Mouse (Mus musculus) kidney, postnatal 10 days (tissue): ENCODE data around the gene Fam3c.
A peak's percentile ranks its signal among the peaks of the same experiment; 100 is the strongest.

Experiments used
- DNase-seq: peaks from one replicate; pipeline ENCODE4 v3.0.0; 2021; ENCODE audit warnings: mixed read lengths

The Fam3c gene

DNA sequence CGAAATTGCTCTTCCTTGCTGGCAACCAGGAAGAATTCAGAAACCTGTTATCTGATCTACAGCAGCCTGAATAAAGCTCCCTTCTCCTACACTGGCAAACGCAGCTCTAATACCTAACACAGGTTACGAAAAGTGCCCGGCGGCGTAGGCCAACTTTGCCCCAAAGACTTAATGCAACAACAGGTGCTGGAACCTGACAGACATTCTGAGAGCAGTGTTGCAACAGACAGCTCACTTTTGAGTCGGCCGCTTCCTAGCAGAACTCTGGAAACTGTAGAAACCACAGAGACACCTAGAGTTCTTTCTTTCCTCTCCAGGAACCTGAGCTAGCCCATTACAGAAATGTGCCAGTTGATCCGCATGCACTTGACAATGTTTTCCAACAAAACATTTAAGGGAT is 4.5 kb downstream of the Fam3c start:
- no peak for DNase-seq

DNA sequence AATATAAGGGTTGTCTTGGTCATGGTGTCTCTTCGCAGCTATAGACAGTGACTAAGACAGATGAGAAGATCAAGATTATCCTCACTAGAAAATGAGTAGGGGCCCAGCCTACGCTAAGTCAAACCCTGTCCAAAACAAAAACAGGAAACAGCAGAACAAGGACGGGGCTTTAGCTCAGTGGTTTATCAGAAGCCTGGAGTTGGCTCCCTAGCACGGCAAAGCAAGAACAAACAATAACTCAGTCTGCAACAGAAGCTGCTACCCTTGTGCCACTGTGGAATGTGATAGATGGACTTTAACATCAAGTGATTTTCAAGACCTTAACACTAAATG is 5.8 kb downstream of the Fam3c start:
- no peak for DNase-seq

DNA sequence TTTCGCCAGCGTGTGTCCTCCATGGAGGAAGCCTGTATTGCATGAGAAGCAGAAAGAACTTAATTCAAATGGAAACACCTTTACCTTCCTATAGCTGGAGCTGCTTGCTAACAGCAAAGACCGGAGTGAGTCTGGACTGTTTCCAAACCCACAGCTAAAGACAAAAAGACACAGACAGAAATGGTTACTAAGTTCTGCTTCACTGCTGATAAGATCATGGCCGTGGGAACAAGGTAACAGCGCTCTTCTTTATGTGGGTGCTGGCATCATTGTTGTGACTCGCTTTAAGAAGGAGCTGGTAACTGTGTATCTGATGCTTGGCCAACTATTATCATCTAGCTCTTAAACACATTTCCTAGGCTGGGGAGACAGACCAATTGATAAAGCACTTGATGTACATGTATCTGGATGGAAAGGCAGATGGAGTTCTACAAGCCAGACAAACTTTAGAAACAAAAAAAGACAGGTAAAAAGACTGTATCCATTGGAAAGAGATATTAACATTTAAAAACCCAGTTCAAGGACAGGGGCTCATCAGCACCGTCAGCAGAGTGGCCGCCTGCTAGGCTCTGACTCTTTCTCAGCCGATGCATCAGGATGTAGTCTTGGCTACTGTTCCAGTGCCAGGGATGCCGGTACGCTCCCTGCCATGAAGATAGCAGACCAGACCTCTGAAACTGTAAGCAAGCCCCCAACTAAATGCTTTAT is 6.4 kb downstream of the Fam3c start:
- no peak for DNase-seq

DNA sequence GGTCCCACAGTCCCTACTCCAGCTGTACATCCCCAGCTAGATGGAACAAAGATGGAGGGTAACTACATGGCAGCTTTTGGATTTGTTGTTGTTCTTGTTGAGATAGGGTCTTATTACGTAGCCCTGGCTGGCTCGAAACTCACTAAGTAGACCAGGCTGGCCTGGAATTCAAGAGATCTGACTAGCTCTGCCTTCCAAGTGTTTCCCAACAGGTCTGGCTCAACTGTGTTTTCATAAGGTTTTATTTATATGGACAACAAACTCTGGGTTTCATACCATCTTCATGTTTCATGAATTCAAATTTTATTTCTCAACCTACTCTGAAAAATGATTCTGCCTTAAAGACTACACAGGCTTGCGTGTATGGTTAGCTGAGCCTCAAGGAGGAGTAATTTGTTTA is 7.1 kb downstream of the Fam3c start:
- DNase-seq, result no peak

DNA sequence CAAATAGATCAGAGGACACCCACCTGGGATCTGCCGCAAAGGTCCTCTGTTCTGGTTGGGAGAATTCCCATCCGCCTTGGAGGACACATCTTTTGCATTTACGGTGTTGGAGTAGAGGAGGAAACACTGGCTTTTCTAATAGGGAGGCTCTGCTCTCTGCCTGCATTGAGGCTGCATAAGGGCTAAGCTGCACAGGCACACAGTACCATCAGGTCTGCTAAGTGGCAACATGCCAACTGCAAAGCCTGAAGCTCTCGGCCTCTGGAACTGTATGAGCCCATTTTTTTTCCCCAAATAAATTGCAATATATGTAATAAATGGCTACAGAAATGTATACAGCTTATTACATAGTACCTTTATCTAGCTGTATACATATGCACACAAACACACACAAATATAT is 7.9 kb downstream of the Fam3c start:
- no peak for DNase-seq

DNA sequence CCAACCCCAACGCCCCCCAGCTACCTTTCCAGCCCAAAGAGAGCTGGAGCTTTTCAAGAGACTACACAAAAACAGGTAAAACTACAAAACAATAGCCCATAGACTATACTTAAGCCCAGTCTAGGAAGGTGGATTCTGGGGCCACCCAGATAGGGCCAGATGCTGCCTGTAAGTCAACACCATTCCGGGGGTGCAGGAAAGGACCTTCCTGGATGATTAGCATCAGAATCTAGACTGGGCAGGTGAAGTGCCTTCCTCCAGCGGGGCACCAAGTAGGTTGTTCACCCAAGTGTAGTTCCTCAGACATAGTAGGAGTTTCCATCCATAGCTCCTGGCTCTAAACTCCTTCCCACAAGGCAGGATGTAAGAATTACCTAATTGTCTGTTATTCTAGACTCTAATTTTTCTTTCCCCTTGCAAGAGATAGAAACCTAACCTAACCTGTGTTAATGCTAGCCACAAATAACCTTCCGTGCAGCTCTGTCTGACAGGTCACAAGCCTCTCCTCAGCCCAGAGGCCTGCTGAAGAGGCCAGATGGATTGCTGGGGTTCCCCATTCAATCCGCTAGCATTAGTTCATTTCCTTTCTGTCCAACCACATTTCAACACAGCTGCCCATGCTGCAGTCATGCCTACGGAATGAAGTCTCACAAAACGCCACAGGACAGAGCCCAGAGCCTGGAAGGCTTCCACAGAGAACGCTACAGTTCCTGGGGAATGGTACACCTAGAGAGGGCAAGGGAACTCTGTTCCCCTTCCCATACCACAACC is 8.7 kb downstream of the Fam3c start:
- DNase-seq, result no peak

DNA sequence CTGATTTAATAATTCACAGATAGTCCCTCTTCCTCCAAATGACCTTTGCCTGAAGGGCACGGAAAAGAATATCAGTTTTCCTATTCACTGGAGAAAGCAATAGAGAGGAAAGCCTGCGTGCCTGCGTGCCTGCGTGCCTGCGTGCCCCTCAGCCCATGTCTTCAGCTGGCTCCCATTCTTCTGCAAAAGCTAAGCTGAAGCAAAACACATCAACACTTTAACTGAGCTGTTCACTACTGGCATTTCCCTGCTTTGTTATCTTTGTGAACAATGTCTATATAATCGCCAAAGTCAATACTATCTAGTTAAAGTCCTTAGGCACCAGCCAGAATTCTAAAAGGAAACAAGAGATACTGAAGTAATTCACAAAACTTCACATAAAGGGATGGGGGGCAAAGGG is 11.6 kb downstream of the Fam3c start:
- peak; percentile 28 for DNase-seq

DNA sequence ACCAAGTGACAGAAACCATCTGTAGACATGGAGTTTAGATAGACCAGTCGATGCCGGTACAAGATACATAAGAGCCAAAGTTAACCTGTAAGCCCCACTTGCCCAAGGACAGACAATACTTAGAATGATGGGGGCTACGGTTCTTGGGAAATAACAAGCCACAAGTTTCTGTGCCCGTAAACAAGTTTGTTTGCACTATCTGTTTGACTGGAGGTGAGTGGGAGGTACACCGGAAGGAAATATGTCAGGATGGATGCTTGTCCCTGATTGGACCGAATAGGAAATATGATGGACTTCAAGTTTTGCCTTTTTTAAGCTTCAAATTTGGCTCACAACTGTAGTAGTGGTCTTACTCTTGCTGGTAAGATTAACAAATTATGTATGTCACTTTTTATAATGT is 12.3 kb downstream of the Fam3c start:
- no peak for DNase-seq

DNA sequence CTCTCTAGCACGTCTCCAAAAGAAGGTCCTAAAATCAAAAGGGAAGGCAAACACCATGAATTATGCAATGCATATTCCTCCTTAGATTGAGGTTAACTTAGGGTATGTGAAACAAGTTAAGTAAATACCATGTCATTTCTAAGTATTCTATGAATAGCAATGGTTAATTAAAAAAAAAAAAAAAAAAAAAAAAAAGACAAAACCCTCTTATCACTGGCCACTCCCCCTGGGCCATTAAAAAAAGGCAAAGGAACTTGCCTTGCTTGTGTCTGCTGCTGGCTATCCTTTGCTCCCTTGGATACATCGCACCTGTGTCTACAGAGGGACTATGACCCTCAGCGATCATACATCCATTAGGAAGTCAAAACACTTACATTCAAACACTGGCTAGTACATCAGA is 12.8 kb downstream of the Fam3c start:
- no peak for DNase-seq

DNA sequence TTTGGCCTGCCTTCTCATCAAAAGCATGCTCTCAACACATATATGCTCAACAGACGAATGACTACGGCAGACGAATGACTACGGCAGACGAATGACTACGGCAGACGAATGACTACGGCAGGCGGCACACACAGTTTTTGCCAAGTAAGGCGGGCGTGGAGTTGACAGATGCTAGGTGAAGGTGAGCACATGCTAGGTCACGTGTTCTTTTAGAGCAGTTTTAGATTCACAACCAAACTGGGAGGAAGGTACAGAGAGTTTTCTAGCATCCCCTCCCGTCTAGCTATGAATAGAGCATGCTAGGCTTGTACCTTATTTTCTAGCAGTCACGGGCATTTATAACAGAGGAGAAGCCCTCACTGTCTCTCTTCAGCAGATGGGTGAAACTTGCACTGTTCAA is 15.3 kb downstream of the Fam3c start:
- no peak for DNase-seq

DNA sequence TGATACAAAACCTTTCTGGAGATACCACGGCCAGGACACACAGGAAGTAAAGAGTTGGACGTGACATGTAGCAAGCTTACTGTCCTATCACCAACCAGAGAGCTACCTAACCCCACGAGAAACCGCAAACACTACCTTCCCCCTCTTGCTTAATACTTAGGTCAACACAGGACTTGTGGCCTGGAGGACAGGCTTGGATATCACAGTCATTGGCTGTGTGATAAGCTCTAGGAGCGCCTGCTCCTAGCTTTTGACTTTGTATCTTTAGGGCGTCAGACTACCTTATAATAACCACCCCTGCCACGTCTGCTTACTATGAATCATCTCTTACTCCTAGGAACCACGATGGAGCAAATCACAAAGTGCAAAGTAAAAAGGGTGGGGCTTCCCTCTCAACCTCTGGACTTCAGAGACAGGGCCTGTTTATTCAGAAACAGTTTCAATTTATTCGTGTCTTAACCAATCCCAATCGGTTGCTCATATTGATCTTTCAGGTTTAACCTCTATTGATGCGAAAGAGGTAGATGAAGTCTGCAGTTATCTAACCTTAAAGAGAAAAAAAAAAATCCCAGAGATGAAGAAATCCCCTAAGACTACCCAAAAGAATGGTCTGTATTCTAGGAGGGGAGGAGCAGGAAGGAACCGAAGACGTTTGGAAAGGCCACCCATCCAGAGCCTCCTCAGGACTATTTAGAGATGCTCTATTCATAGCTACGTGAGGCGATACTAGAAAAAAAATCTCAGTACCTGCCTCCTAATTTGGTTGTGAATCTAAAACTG is 16.1 kb downstream of the Fam3c start:
- no peak for DNase-seq

DNA sequence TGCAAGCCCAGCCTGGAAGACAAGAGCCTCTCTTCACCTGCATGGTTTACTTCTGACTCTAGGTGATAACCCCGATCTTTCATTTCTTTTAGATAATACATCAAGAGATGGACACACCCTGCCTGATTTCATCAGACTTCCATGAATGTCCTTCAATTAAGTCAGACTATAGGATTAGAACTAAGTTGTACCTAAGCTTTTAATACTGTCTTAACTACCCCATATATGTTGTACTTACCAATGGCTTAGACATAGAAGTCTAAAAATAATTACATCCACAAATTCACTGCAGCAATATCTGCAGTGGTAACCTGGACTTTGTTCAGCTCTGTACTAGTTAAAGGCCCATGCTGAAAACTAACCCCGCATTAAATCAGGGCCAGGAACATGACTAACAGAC is 23.5 kb downstream of the Fam3c start:
- no peak for DNase-seq

DNA sequence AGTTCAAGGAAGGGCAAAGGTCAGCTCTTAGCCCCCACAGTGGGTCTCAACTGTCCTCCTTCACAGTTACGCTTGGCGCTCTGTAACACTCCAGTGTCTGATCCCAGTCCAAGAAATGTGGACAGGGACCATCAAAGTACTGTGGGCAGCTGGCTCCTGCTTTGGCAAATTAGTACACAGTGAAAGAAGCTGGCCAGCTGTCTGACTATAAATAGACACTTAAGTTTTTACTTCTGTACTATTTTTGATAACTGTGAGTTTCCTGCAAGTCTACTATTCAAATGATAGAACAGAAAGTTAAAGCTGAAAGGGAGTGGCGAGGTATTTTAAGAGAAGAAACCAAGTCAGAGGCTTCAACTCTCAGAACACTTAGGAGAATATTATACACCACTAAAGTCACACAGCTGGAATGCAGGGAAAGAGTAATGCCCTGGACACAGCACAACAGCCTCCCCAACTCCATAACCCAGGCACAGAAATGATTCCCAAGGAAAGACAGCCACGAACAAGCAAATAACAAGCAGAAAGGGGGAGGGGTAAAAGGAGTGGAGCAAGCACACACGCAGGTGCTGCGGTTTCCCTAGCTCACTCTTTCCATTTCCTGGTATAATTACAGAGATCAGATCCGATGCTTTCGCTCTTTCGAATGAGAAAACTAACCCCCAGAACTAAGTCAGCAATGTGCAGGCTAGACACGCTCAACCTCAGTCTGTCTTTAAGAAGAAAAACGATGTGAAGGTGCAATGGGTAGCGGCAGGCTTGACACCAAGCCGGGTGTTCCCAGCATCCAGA is 25.7 kb downstream of the Fam3c start:
- no peak for DNase-seq

DNA sequence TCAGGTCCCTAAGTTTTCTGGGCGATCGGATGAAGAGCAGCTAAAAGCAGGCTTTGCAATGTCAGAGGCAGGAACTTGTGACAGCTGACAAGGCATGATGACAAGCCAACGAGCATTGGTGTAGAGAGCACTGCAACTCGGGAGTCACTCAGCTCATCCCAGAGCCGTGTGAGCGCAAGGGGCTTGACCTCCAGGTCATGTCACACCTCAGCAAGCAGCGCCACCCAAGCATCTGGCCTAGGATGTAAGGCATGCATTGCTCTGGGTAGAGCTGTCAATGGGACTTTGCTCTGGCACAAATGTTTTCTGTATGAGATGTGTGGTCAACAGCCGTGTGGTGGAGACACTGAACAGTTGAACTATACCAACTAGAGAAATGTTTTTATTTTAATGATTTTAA is 28.1 kb downstream of the Fam3c start:
- no peak for DNase-seq

DNA sequence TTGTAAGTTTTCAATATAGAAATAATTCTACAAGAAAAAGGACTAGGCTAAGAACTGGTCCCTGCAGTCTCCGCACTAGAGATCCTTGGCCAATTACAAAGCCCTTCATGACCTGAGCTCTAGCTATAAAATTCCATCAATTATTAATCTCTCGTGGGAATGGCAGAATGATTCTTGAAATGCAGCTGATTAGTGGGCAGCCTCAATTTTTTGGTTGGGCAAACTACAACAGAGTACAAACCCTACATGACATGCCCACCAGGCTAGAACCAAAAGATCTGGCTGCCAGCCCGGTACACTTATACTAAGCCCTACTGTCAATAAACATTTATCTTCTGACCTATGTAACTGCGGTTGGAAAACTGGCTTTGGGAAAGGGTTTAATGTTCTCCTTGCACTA is 29.0 kb downstream of the Fam3c start:
- DNase-seq, result peak; percentile 37

DNA sequence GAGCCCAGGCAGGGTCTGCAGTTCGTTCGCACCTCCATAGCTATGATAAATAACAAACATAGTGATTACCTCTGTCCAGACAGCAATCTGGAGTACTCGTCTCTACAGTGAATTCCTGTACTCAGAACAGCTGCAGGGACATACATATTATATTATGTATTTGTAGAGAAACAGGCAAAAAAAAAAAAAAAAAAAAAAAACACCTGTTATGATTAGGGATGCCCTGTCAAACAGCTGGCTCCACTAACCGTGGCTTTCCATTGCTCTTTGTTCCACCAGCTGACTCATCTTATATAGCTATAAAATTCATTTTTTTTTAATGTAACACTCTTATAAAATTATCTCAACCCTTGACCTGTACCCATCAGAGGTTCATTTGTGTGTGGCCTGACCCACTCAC is 29.8 kb downstream of the Fam3c start:
- DNase-seq, result no peak

DNA sequence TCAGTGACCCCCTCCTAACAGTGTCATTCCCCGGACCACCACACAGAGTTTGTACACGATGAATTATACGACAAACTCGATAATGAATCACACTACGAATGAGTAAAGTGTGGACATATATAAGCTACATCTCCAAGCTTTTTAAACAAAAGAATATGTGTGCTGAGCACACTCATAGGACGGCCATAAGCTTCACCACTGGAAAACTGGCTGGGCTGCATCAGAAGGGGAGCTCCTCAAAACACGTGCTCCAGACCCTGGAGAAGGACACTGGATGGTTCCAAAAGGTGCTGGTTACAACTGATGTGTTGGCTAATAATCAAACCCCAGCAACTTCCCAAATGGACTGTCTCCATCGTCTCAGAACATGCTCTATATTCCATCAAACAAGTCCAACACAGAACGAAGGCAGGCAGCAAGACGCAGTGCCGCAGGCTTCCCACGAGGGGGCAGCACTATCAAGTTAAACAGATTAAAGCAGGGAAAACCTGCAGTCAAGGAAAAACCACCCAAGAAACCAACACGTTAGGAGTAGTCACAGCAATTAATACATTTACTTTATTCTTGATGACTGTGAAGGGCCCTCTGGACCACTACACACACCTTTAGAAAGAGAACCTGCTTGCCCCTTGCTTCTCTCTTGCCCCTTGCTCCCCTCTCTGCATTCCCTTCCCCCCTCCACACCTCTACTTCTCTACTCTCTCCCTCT is 30.5 kb downstream of the Fam3c start:
- peak; percentile 85 for DNase-seq

DNA sequence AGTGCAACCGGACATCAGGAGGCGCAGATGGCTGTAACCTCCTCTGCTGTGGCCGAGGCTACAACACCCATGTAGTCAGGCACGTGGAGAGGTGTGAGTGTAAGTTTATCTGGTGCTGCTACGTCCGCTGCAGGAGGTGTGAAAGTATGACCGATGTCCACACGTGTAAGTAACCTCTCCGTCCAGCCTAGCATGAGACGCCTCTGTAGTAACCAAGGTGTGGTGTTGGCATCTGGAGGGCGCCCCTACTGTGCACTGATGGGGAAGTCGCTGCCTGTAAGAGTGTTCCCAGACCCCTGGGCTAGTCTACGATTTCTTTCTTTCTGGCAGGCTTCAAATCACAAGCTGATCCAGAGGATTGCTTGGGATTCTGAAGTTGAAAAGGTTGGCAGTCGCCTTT is 58.0 kb downstream of the Fam3c start:
- no peak for DNase-seq

DNA sequence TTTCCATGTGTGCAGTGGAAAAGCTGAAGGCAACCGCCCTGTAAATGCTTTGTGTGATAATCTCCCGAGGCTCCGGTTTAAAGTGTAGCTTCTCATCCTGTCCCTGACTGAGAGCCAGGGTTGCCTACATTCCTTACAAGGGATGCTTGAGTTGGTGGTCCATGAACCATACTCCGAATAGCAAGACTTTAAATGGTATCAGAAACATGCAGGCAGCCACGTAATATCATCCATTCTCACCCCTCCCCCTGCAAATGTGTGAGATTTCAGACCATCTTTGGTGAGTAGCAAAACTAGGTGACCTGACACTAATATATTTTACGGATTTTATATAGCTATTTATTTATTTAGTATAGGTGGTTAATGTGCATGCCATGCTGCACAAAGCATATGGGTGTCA is 59.0 kb downstream of the Fam3c start:
- DNase-seq, result no peak

DNA sequence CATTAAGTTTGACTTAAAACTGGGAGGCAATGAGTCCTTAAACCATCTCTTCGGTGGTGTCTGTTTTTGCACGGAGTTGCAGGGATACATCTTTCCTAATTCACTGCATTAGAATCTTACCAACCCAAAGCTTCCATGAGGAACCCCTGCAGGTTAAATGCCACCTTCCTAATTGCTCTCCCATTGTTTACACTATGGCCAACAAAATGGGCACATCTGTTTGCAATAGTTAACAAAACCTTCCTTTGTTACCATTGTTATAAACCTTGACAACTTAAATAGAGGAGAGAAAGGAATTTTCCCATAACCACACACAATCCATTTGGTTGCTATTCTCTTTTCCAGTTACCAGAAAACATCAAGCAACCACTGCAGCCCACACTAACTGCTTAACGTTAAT is 62.1 kb downstream of the Fam3c start:
- DNase-seq, result no peak

DNA sequence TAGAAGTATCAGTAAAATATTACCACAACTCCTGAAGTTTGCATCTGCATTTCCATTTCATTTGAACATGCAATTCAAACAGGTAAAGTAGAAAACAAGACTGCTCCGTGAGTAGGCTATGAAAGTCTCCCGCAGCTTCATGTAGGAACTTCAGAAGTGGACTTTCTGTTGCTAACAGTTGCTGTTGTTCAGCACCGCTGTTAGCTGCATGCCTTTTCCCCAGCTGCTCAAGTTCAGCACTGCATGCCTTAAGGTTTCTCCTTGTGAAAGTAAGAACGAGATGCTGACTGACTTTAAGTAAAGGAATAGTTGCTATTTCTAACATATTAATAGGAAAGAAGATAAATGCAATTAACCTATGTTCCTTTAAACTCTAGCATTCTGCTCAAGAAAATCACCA is 64.0 kb downstream of the Fam3c start:
- DNase-seq, result no peak

DNA sequence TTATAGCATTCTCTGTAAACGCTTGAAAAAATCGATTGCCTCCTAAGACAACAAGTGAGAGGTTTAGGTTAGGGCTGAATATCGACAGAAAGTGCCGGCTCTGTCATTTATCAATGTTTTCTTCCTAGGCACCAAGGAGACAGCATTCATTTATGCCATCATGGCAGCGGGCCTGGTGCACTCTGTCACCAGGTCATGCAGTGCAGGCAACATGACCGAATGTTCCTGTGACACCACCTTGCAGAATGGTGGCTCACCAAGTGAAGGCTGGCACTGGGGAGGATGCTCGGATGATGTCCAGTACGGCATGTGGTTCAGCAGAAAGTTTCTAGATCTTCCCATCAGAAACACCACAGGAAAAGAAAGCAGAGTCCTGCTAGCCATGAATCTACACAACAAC is 65.3 kb downstream of the Fam3c start:
- DNase-seq, result no peak
